Mouse (Mus musculus) lung, postnatal 14 days (tissue): ENCODE results near the gene Bok.
"Not testable (repeated sequence)": the region's sequence is repeated elsewhere in the genome, so short reads cannot be mapped to it uniquely, and the experiment has no call there.

ENCODE experiments used
- DNase-seq: peaks from one replicate; pipeline ENCODE4 v3.0.0; 2021

Gene Bok

DNA sequence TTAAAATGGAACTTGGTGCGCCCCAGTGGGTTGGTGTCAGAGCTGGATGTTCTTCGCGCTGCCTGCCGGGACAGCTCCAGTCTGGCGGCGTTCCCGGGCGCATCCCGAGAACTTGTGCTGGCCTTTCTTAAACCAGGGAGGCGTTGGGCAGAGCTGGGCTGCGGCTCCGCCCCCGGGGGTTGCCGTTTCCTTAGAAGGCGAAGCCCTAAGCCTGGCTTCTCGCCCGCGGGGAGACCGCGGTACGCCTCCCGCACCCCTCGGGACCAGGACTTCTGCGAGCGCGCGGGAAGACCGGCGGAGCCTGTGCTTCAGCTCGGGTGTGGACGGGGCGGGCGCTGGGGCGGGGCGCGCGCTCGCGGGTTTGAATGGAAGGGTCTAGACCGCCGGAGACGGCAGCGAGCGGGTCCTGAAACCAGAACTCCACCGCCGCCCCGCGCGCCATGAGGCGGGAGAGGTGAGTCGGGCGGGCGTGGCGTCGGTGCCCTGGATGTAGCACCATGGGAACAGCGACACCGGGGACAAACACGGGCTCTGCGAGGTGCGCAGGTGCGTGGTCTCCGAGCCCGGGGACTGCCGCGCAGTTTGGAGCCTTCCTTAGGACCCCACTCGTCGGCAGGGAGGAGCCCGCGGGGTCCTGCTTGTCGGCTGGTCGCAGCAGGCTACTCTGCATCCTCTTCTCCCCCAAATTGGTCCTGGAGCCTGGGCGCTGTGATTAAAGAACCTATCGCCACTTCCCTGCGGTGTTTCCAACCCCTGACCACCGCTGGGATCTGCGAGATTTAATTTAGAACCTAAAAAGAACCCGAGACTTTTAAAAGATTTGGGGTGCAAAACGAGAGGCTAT is at the start of gene Bok:
Gene Bok, plus strand, starts transcription at position 260 of the 844 bp plus-strand sequence.
- peak; percentile 80 for DNase-seq

DNA sequence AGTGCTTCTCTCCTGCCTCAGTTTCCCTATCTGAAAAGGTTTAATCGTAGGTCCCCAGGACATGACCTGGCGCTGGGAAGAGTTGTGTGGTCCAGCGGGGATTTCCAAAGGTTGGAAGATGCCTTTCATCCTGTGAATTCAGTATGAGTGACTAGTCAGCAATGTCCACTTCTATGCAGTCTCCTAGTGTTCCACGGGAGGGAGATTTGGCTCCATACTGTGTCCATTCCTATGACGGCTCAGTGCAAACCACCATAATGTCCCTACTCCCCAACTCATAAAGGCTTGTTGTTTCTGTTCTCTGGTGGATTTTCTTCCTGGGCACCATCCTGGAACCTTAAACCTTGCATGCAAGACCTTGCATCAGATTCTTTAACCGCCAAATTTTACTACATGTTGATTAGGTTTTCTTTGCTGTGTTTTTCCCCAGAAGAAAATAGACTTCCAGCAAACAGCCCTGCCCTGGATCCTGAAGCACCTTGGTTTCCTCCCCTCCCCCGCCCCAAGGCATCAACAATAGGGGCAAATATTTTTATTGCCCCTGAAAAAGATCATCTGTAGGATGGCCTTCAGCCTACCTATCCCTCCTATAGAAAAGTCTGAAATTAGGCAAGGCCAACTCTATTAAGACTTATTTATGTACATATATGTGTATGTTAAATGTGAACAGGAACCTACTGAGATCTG is 49.1 kb upstream of the Bok start:
- no peak for DNase-seq

DNA sequence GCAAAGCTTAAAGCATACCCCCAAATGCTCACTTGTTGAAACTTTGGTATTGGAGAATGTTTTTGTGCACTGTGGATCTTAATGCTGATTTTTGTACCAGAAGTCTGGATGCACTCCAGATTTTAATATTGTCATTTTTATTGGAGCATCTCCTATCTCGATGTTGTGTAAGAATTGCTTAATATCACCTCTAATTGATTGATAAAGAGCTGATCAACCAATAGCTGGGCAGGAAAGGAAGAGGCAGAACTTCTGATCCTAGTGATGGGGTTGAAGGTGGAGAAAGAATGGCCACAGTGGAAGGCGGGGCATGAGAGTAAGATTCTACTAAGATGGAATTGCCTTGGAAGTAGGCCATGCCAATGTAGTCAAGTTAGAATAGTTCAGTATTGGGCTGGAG is 43.5 kb upstream of the Bok start:
- no peak for DNase-seq

DNA sequence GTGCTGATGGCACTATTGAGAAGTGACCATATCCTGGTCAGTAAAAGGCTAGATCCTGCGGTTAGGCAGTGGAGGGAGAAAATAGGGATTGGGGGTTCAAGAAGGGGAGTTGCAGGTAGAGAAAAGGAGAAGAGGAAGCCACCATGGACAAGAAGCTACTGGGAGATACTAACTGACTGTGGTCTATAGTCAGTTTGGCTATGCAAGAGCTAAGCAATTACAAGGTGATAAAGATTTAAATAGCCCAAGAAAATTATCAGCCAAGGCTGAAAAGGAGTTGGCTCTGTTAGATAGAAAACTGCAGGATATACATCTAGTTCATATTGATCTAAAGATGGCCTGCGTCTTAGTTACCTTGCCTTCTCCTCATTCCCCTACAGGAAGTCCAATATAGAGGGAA is 42.8 kb upstream of the Bok start:
- DNase-seq = no peak

DNA sequence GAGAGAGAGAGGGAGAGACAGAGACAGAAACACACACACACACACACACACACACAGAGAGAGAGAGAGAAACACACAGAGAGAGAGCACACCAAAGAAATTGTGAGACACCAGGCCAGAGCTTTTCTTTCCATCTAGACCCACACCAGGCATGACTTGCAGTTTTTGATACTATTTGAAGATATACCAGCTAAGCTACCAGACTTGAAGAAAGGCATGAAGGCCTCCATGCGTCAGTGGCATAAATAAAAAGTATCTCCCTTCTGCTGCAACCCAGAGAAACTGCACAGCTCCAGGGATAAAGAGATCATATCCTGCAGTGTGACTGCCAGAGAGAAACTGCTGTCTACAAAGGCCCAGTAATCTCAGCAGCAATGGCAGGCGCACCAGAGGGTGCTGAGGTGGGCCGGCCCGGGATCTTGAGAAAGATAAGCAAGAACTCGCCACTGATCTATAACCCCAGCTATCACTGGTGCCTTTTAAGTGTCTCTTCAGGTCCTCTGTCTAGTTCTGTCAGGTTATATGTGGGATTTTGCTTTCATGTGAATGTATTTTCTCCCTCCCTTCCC is 35.8 kb upstream of the Bok start:
- no peak for DNase-seq

DNA sequence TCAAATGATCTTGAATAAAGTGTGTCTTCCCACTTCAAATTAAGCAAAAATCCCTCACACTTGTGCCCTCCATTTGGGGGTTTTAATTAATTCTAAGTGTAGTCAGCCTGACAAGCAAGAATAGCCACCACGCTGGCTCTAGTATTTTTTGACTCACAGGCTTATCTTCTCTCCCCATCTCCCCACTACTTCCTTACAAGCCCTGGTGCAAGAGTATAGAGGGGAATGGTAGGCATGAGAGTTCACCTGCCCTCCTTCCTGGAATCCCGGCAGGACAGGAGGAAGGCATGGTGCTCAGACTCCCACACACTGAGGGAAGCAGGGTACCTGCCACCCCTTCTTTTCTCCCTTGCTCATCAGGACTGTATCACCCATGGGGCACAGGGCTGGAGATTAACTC is 31.2 kb upstream of the Bok start:
- DNase-seq = no peak

DNA sequence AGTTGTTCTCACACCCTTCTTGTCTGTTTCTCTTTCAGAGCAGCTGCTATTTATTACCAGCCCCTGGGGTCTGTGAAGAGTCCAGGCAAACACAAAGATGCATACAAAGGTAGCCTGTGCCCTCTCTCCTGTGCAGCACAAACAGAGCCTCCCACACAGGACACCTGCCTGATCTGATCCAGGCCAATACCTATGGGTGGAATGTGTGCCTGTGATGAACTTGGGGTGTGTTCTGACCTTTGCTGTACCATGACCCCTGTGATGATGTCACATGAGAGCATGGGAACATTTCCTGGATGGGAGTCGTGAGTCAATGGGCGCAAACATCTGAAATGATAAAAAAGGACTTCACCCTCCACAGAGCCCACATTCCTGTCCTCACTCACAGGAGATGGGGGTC is 30.7 kb upstream of the Bok start:
- DNase-seq = no peak

DNA sequence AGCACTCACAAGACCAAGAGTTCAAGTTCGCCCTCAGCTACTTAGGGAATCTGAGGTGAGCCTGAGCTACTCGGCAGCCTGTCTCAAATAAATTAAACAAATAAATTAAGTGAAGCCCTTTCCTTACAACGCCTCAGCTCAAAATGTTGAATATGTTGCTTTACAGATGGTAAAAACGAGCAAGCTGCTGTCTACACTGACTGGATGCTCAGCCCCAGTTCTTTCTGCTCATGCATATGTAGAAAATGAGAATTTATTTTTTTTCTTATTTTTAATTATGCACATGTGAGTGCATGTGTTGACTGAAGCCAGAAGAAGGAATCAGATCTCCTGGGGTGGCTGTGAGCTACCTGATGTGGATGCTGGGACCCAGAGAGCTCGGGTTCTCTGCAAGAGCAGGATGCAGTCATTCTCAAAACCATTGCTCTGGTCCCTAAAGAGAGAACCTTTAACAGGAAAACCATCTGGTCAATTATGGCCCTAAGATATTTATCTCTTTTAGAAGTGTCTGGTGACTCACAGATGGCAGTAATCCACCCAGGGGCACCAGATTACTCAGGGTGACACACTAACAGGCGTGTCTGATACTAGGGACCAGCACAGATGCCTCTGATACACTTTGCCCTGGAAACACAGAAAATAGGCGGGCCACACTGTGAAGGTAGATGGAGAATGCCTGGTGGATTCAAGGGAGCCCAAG is 29.0 kb upstream of the Bok start:
- DNase-seq = no peak

DNA sequence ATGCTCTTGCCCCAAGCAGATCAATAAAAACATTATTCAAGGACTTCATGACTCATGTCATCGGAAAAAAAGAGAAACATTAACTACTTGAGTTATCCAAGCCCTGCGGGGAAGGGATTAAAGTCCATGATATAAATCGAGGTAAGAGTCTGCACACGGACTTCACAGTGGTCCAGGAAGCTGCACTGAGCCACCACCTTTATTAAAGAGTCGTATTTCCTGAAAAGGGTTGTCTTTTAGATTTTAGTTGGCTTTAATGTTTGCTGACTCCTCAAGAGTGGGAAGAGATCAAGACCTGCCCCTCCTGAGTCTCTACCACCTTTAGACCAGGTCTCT is 28.5 kb upstream of the Bok start:
- DNase-seq = no peak

DNA sequence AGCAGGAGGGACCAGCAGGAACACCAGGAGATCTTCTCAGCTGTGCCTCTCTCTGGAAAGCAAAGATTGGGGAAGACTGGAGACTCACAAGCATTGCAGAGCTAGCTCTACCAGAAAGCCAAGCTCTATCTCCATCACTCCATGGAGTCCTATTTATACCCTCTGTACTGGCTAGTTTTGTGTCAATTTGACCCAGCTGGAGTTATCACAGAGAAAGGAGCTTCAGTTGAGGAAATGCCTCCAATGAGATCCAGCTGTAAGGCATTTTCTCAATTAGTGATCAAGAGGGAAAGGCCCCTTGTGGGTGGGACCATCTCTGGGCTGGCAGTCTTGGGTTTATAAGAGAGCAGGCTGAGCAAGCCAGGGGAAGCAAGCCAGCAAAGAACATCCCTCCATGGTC is 26.9 kb upstream of the Bok start, which contains the start of gene Stk25:
Gene Stk25, minus strand, starts transcription at position 101 of the 400 bp plus-strand sequence.
- not testable (repeated sequence) for DNase-seq

DNA sequence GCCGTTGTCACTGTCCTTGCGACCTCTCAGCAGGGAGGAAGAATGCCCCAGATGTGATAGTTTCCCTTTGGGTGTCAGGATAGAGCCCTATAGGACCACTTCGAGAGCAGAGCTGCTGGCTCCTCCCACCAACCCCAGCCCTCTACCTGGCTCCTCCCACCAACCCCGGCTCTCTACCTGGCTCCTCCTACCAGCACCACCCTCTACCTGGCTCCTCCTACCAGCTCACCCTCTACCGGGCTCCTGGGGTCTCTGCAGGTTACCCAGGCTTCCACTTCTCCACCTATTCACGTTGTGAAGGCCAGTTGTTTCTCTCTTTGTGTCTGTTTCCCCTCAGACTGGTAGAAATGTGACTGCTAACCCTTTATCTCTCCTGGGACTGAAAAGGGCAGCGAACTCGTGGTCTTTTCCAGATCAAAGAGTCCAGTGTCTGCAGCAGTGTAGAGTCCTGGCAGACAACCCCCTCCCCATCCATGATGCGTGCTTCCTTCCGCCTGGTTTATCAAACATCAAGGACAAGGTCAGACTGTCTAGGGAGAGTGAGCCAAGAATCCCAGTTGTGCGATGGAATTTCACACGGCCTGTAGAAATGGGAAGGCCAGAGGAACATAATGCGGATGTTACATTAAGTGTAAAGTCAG is 17.6 kb upstream of the Bok start:
- DNase-seq = peak; percentile 25

DNA sequence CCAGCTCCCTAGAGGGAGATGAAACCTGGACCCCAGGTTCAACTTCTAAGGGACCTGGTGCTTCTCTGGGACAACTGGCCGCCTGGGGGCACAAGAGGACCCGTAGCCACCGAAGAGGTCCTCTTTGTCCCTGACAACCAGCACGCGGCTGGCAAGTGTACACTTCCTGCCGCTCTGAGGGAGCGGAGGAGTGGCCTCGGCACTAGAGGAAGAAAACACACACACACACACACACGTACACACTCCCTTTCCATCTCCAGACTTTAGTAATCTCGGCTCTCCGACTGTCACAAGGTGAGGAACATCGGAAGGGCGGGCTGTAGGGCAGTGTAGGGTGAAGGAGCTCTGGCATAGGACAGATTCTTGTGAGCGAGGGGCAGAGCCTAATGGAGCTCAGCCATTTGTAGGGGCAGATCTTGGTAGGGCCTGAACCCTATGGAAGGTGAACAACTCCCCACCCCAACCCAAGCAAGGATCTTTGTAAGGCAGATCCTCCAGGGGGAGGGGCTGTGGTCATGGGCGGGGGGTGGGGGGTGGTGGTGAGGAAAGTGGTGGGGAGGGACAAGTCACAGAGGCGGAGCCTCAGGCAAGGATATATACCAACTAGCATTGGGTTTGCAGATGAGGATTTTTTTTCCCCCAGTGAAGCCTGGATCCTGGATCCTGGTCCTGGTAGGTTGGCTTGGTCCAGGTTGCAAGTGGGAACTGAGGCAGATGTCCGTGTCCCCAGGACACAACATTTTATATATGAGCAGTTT is 16.5 kb upstream of the Bok start:
- peak; percentile 87 for DNase-seq

DNA sequence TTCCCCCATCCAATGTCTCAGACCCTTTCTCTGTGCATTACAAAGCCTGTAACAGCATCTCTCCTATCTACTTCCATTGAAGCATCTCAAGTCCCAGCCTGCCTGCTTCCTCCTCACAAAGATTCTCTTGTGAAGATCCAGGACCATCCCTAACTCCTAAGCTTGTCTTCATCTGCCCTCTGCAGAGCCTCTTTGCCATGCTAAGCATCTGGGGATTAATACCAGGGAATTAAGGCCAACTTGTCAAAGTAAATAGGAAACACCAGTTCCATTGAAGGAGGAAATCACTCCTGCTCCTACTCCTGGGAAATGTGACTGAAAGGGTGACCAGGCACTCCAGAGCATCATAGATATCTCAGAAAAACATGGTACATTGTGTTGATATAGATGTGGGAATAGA is 15.5 kb upstream of the Bok start:
- DNase-seq = no peak

DNA sequence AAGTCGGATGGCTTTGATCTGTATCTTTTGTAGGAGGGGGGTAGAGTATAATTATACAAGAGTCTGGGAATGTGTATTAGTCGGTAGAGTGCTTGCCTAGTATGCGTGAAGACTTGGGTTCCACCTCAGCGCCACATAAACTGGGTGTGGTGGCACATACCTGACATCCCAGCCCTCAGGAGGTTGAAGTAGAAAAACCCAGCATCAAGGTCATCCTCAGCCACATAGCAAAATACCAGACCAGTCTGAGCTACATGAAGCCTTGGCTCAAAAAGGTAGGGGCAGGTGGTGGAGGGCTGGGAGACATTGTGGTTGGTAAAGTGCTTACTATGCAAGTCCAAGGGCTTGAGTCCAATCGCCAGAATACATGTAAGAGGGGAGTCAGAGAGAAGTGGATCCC is 12.8 kb upstream of the Bok start:
- DNase-seq = no peak

DNA sequence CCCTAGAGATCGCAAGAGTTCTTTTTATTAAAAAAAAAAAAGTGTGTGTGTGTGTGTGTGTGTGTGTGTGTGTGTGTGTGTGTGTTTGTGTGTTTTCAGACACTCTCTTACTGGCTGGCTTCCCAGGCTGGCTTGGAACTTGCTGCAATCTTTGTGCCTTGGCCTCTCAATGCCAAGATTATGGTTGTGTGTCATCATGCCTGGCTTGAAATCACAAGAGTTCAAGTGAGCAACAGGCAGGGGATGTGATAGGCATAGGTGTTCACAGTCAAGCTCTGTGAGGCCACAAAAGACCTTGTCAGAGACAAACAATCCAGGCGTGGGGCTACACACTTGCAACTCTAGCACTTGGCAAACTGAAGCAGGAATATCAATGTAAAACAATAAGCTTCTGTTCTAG is 7.1 kb upstream of the Bok start:
- peak; percentile 60 for DNase-seq

DNA sequence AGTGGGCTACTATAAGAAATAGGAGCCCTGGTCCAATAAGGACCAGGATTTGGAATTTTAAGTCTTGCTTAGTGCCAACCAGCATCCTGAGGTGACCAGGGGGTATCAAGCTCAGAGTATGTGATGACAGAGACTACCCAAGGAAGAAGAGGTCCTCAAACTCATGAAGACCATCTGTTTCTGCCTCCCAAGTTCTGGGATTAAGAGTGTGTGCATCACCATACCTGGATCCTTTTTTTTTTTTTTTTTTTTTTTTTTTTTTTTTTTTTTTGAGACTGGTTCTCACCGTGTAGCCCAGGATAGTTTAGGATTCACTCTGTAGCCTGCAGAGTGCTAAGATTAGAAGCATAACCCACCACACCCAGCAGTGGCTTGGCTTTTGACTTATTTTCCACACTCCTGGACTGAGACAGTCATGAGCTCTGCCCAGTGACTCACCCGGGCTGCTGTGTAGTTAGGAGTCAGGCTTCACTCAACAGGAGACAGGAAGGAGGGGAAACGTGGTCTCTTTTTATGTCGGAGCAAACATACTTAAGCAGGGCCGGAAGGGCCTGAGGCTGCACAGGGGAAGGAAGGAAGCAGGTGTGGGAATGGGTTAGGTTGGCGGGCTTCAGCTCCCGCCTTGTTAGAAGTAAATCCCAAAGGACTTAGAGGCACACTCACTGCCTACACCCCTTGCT is 5.4 kb upstream of the Bok start:
- no peak for DNase-seq

DNA sequence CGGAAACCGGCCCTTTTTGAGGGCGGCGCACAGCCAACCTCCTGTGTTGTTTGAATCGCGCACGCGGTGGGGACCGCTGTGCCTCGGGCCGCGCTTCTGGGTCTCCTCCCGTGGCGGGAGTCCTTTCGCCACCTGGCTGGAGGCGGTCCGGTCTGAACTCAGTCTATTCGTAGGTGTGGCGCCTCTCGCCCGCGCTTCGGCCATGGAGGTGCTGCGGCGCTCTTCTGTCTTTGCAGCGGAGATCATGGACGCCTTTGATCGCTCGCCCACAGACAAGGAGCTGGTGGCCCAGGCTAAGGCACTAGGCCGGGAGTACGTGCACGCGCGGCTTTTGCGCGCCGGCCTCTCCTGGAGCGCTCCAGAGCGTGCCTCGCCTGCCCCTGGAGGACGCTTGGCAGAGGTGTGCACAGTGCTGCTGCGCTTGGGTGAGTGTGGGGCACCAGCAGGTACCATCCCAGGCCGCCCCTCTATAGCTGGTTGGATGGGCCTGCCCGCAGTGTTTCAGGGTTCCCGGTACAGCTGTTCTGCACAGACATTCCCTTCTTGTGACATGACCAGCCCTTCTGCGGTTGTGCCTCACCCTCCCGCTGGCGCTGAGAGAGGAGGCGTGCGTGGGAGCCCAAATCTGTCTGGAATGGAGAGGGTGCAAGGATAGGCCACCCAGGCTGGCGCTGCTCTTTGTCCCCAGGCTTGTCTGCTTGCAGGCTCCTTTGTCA is 943 bp downstream of the Bok start:
- peak; percentile 35 for DNase-seq

DNA sequence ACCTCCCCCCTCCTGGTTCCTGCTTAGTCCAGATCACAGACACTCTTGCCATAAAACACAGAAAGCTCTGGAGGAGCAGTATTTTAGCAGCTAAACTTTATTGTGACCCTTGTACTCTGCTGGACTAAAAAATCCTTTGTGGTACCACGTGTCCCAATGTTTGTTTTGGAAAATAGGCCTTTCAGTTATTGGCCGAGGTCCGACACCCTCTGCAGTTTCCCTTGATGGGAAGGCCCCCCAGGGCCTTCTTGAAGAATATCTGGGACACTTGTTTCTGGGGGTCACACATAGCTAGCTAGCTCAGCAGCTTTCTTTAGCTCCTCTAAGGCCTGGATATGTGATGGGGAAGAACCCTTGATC is 1.5 kb downstream of the Bok start:
- DNase-seq = no peak

DNA sequence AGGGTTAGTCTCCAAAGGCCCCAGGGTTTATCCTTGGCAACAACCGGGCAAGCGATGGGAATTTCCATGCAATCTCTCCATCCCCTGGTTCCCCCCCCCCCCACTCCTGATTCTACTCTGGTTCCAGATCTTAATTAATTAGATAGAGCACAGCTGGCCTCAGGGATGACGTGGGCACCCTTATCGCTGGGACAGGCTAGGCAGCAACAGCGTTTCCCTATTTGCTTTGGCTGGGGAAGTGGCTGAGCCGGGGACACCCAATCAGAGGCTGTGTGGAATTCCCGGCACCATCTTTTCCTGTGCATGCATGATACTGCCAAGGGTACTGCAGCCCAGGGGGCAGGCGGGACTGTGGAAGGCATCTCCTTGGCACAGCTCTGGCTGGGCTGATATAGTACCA is 2.7 kb downstream of the Bok start:
- DNase-seq = no peak

DNA sequence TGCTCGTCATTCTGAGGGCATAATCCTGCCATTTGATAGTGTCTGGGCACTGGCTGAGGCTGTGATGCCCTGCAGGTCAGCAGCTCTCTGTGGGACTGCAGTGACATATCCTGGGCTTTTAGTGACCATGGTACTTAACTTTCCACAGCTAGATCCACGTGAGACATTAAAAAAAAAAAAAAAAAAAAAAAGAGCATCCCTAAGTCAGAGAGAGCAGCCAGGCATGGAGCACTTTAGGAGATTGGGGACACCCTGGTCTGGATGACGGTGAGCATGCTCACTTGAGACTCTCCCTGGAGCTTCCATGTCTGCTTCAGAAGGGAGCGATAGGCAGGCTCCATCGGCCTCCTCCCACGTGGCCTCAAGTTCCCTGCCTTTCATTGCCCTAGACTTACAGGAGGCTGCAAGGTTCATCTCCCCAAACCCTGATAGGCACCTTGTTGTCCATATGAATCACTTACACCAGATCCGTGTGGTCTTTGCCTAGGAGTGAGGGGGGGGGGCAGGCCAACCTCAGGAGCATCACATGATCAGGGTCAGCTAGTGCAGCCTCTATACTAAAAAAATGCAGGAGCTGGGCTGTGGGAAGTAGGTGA is 4.5 kb downstream of the Bok start:
- DNase-seq = no peak

DNA sequence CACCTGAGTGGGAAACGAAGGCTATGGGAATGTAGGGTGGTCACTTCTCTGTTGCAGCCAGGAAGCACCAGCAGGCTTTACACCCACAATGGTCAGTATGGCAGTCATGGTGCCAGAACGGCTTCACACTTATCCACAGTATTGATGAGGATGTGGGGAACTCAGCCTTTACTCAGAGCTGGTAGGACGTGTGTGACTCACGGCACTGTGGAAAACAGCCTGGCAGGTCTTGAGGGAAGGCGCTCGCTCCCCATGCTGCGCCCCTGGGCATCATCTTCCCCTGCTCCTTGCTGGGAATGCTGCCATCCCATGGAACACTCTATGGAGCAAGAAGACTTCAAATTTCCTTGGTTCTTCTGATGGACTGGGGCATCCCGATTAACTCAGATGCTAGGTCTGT is 5.6 kb downstream of the Bok start:
- no peak for DNase-seq
